Mouse (Mus musculus) forebrain, embryonic 13.5 days (tissue): ENCODE measurements around the gene BC024978. TPM values are rescaled to one million over a fixed set of nuclear protein-coding genes. Genes with fewer than 3 reads are reported as not detected.

Experiments used
- ATAC-seq: fragments of 200-750 bp; cut with Nextera tagmentation; 2 replicates; pipeline ENCODE4 v1.8.0; 2017
- H3K27ac ChIP-seq: fragments of 300-500 bp; sonication (generic); 2 replicates; pipeline ENCODE4 v1.5.1; 2015; ENCODE audit warnings: inconsistent platforms, mild to moderate bottlenecking, moderate library complexity
- H3K27me3 ChIP-seq: fragments of 300-500 bp; sonication (generic); 2 replicates; pipeline ENCODE4 v1.6.1; 2015; ENCODE audit warnings: mild to moderate bottlenecking, inconsistent platforms
- H3K36me3 ChIP-seq: fragments of 300-500 bp; sonication (generic); 2 replicates; pipeline ENCODE4 v1.6.1; 2015; ENCODE audit warnings: mild to moderate bottlenecking, inconsistent platforms; ENCODE audit not compliant: poor library complexity, severe bottlenecking
- H3K4me1 ChIP-seq: fragments of 300-500 bp; sonication (generic); 2 replicates; pipeline ENCODE4 v1.6.1; 2015; ENCODE audit warnings: inconsistent platforms
- H3K4me2 ChIP-seq: fragments of 300-500 bp; sonication (generic); 2 replicates; pipeline ENCODE4 v1.6.1; 2015; ENCODE audit warnings: inconsistent platforms, mild to moderate bottlenecking, moderate library complexity
- H3K4me3 ChIP-seq: fragments of 300-500 bp; sonication (generic); 2 replicates; pipeline ENCODE4 v1.5.1; 2015; ENCODE audit warnings: mild to moderate bottlenecking, inconsistent platforms
- H3K9ac ChIP-seq: fragments of 300-500 bp; sonication (generic); 2 replicates; pipeline ENCODE4 v1.6.1; 2015; ENCODE audit warnings: mild to moderate bottlenecking, inconsistent platforms
- H3K9me3 ChIP-seq: fragments of 300-500 bp; sonication (generic); replicated peaks from 2 replicates; pipeline ENCODE4 v1.6.1; 2016; ENCODE audit warnings: inconsistent platforms
- WGBS: fragments of 180-500 bp; shearing (Covaris S2); methylation state at CpG from one replicate; pipeline ENCODE4 v1.1.7; 2015; 5-methylcytosine and 5-hydroxymethylcytosine counted together
- polyA plus RNA-seq: library from polyadenylated mRNA; unstranded; fragments of >200 nt; fragmentation: Nextera tagmentation; extraction: Ambion mirVana; gene quantifications from 2 replicates; pipeline ENCODE4 v1.2.1, GENCODE M21; 2015

BC024978 gene
- polyA plus RNA-seq, 1 experiment from 2014 or later, result 4.4 TPM

GRCm38 (mm10) chr7:27179217-27179918, 16.2 kb upstream of the BC024978 start:
- Histone ChIP-seq H3K4me3 (peak overlapping the region; percentile 61), H3K36me3 (peaks cover 28% of the 10 kb centered on the region), H3K4me1 (peaks cover 18% of the 10 kb centered on the region), H3K9me3 (no peaks in the 10 kb centered on the region), H3K27ac (peak overlapping the region; percentile 78), H3K27me3 (no peaks in the 10 kb centered on the region), H3K9ac (peak overlapping the region; percentile 57), H3K4me2 (peak overlapping the region; percentile 56)
- 50% methylated on average over 16 of the region's 16 CpGs for WGBS
- no peak; the same call in 1 of the 2 replicates for ATAC-seq

GRCm38 (mm10) chr7:27180036-27180435, 15.5 kb upstream of the BC024978 start:
- H3K27ac ChIP-seq, result no peak overlapping the region
- H3K4me2 ChIP-seq, result no peak overlapping the region
- peaks cover 18% of the 10 kb centered on the region for H3K4me1 ChIP-seq
- WGBS, result 51% methylated on average over 5 of the region's 5 CpGs
- peaks cover 28% of the 10 kb centered on the region for H3K36me3 ChIP-seq
- no peaks in the 10 kb centered on the region for H3K27me3 ChIP-seq
- ATAC-seq, result no peak
- H3K9me3 ChIP-seq, result no peaks in the 10 kb centered on the region
- H3K9ac ChIP-seq, result no peak overlapping the region
- H3K4me3 ChIP-seq, result no peak overlapping the region

- Histone ChIP-seq H3K27me3 (no peaks in the 10 kb centered on the region), H3K9ac (no peak within 1 kb of the TSS), H3K4me2 (no peak within 1 kb of the TSS), H3K4me1 (peaks cover 18% of the 10 kb centered on the region), H3K4me3 (no peak within 1 kb of the TSS), H3K9me3 (no peaks in the 10 kb centered on the region), H3K27ac (no peak within 1 kb of the TSS), H3K36me3 (peaks cover 31% of the 10 kb centered on the region)
- no peak for ATAC-seq
- 67% methylated on average over 14 of the region's 14 CpGs for WGBS
Observed at GRCm38 (mm10) chr7:27180837-27181695, 14.5 kb upstream of the BC024978 start, which contains the start of the genes Gm21983 and Mia. TSS of gene Gm21983 (minus strand) at chr7:27181086. TSS of gene Mia (minus strand) at chr7:27181157.

GRCm38 (mm10) chr7:27182498-27182897, 13.1 kb upstream of the BC024978 start:
- Histone ChIP-seq H3K4me1 (peaks cover 17% of the 10 kb centered on the region), H3K4me2 (no peak overlapping the region), H3K36me3 (peaks cover 45% of the 10 kb centered on the region), H3K9me3 (no peaks in the 10 kb centered on the region), H3K4me3 (no peak overlapping the region), H3K27ac (no peak overlapping the region), H3K9ac (no peak overlapping the region), H3K27me3 (no peaks in the 10 kb centered on the region)
- WGBS, result 77% methylated on average over 1 of the region's 1 CpGs
- ATAC-seq, result no peak

- WGBS, result 69% methylated on average over 3 of the region's 3 CpGs
- ATAC-seq, result no peak
- no peak overlapping the region for H3K4me3 ChIP-seq
Observed at GRCm38 (mm10) chr7:27184964-27185363, 10.6 kb upstream of the BC024978 start.

GRCm38 (mm10) chr7:27185986-27186385, 9.6 kb upstream of the BC024978 start:
- no peak overlapping the region for H3K4me2 ChIP-seq
- no peaks in the 10 kb centered on the region for H3K27me3 ChIP-seq
- H3K9ac ChIP-seq, result no peak overlapping the region
- 93% methylated on average over 5 of the region's 5 CpGs for WGBS
- H3K36me3 ChIP-seq, result peaks cover 80% of the 10 kb centered on the region
- no peaks in the 10 kb centered on the region for H3K9me3 ChIP-seq
- no peaks in the 10 kb centered on the region for H3K4me1 ChIP-seq
- ATAC-seq, result no peak
- H3K4me3 ChIP-seq, result no peak overlapping the region
- no peak overlapping the region for H3K27ac ChIP-seq

More at GRCm38 (mm10) chr7:27184964-27185363, 10.6 kb upstream of the BC024978 start:
- H3K27me3 ChIP-seq, result no peaks in the 10 kb centered on the region
- no peak overlapping the region for H3K9ac ChIP-seq
- H3K4me2 ChIP-seq, result no peak overlapping the region
- H3K36me3 ChIP-seq, result peaks cover 70% of the 10 kb centered on the region
- peaks cover 4% of the 10 kb centered on the region; the same call in 1 of the 2 replicates for H3K4me1 ChIP-seq
- no peak overlapping the region for H3K27ac ChIP-seq
- no peaks in the 10 kb centered on the region for H3K9me3 ChIP-seq

- no peak overlapping the region for H3K4me2 ChIP-seq
- no peak overlapping the region for H3K27ac ChIP-seq
- H3K9ac ChIP-seq, result no peak overlapping the region
- no peak overlapping the region for H3K4me3 ChIP-seq
- WGBS, result 94% methylated on average over 10 of the region's 10 CpGs
- no peaks in the 10 kb centered on the region for H3K27me3 ChIP-seq
- H3K9me3 ChIP-seq, result no peaks in the 10 kb centered on the region
- ATAC-seq, result no peak
- H3K36me3 ChIP-seq, result peaks cover 97% of the 10 kb centered on the region
- H3K4me1 ChIP-seq, result peaks cover 16% of the 10 kb centered on the region
Observed at GRCm38 (mm10) chr7:27189271-27189931, 6.2 kb upstream of the BC024978 start.

- no peaks in the 10 kb centered on the region for H3K9me3 ChIP-seq
- no peak for ATAC-seq
- 98% methylated on average over 5 of the region's 5 CpGs for WGBS
Observed at GRCm38 (mm10) chr7:27192434-27192833, 3.1 kb upstream of the BC024978 start.

GRCm38 (mm10) chr7:27193731-27194130, 1.9 kb upstream of the BC024978 start:
- Histone ChIP-seq H3K36me3 (peaks cover 53% of the 10 kb centered on the region), H3K4me1 (peaks cover 30% of the 10 kb centered on the region), H3K9ac (peak overlapping the region; percentile 27), H3K4me2 (peak overlapping the region; percentile 37), H3K27me3 (no peaks in the 10 kb centered on the region), H3K9me3 (no peaks in the 10 kb centered on the region), H3K27ac (no peak overlapping the region), H3K4me3 (0 out of 2 replicates have a peak overlapping the region, but pooled peaks have one; percentile 9)
- no peak for ATAC-seq
- WGBS, result 88% methylated on average over 4 of the region's 4 CpGs

More at GRCm38 (mm10) chr7:27192434-27192833, 3.1 kb upstream of the BC024978 start:
- Histone ChIP-seq H3K27ac (no peak overlapping the region), H3K4me3 (no peak overlapping the region), H3K4me1 (peaks cover 30% of the 10 kb centered on the region), H3K9ac (no peak overlapping the region), H3K27me3 (no peaks in the 10 kb centered on the region), H3K4me2 (no peak overlapping the region), H3K36me3 (peaks cover 66% of the 10 kb centered on the region)

- Histone ChIP-seq H3K9me3 (no peaks in the 10 kb centered on the region), H3K9ac (no peak overlapping the region), H3K4me3 (no peak overlapping the region), H3K27me3 (no peaks in the 10 kb centered on the region), H3K4me2 (0 out of 2 replicates have a peak overlapping the region, but pooled peaks have one; percentile 88), H3K36me3 (peaks cover 32% of the 10 kb centered on the region), H3K27ac (no peak overlapping the region), H3K4me1 (peaks cover 30% of the 10 kb centered on the region)
- 90% methylated on average over 3 of the region's 3 CpGs for WGBS
- no peak for ATAC-seq
Observed at GRCm38 (mm10) chr7:27197136-27197535, 1.6 kb downstream of the BC024978 start.

- Histone ChIP-seq H3K4me2 (no peak overlapping the region), H3K4me3 (no peak overlapping the region), H3K27ac (no peak overlapping the region), H3K4me1 (peaks cover 29% of the 10 kb centered on the region), H3K9me3 (no peaks in the 10 kb centered on the region), H3K9ac (no peak overlapping the region), H3K27me3 (no peaks in the 10 kb centered on the region), H3K36me3 (peaks cover 32% of the 10 kb centered on the region)
- ATAC-seq, result no peak
- 93% methylated on average over 8 of the region's 8 CpGs for WGBS
Observed at GRCm38 (mm10) chr7:27197634-27198033, 2.1 kb downstream of the BC024978 start.

GRCm38 (mm10) chr7:27198355-27198754, 2.8 kb downstream of the BC024978 start:
- no peak overlapping the region for H3K4me2 ChIP-seq
- no peak overlapping the region for H3K9ac ChIP-seq
- no peak overlapping the region for H3K27ac ChIP-seq
- ATAC-seq, result no peak
- H3K4me1 ChIP-seq, result peaks cover 24% of the 10 kb centered on the region
- no peak overlapping the region for H3K4me3 ChIP-seq
- H3K9me3 ChIP-seq, result no peaks in the 10 kb centered on the region
- peaks cover 32% of the 10 kb centered on the region for H3K36me3 ChIP-seq
- no peaks in the 10 kb centered on the region for H3K27me3 ChIP-seq
